Mouse (Mus musculus): Measurements from ENCODE around the gene Chchd6.

Chchd6 gene

GRCm38 (mm10) chr6:89337574-89337973, 257.9 kb downstream of the Chchd6 start:
- in situ Hi-C loops (cut with MboI, MseI), result loop anchor here (5.0 to 10.0 kb wide), 2 partner anchors 75 to 217 kb away; no protein-coding TSS in a partner anchor

GRCm38 (mm10) chr6:89333964-89334702, 261.3 kb downstream of the Chchd6 start:
- in situ Hi-C loops (cut with MboI, MseI), result loop anchor here (10.0 kb wide), 1 partner anchor 221 kb away; no protein-coding TSS in a partner anchor

All from T-helper 2 cell (primary cell).